Mouse (Mus musculus): Measurements from ENCODE around the gene Rcor1. TPM values are rescaled to one million over a fixed set of nuclear protein-coding genes. Genes with fewer than 3 reads are reported as not detected.
A peak's percentile ranks its signal among the peaks of the same experiment; 100 is the strongest.

The Rcor1 gene
- total RNA-seq, 1 experiment from 2014 or later = 12.4 TPM

- ATAC-seq (replicated peaks; ENCODE audit: insufficient number of reproducible peaks, low FRiP score, low TSS enrichment, poor library complexity, severe bottlenecking) = no peak
These were observed 21.1 kb upstream of the Rcor1 start for GRCm38 (mm10) chr12:111018068-111018467.

GRCm38 (mm10) chr12:111019086-111019485, 20.1 kb upstream of the Rcor1 start:
- no peak for ATAC-seq (replicated peaks; ENCODE audit: insufficient number of reproducible peaks, low FRiP score, low TSS enrichment, poor library complexity, severe bottlenecking)

- no peak for ATAC-seq (replicated peaks; ENCODE audit: insufficient number of reproducible peaks, low FRiP score, low TSS enrichment, poor library complexity, severe bottlenecking)
These were observed 18.0 kb upstream of the Rcor1 start for GRCm38 (mm10) chr12:111021138-111021537.

- no peak for ATAC-seq (replicated peaks; ENCODE audit: insufficient number of reproducible peaks, low FRiP score, low TSS enrichment, poor library complexity, severe bottlenecking)
These were observed 17.6 kb upstream of the Rcor1 start for GRCm38 (mm10) chr12:111021577-111021976.

- no peak for ATAC-seq (replicated peaks; ENCODE audit: insufficient number of reproducible peaks, low FRiP score, low TSS enrichment, poor library complexity, severe bottlenecking)
These were observed 10.7 kb upstream of the Rcor1 start for GRCm38 (mm10) chr12:111028176-111029167.

- ATAC-seq (replicated peaks; ENCODE audit: insufficient number of reproducible peaks, low FRiP score, low TSS enrichment, poor library complexity, severe bottlenecking) = no peak
These were observed 9.8 kb upstream of the Rcor1 start for GRCm38 (mm10) chr12:111029291-111029890.

- ATAC-seq (replicated peaks; ENCODE audit: insufficient number of reproducible peaks, low FRiP score, low TSS enrichment, poor library complexity, severe bottlenecking) = no peak
These were observed 6.3 kb upstream of the Rcor1 start for GRCm38 (mm10) chr12:111032839-111033238.

GRCm38 (mm10) chr12:111035182-111035824, 3.8 kb upstream of the Rcor1 start:
- ATAC-seq (replicated peaks; ENCODE audit: insufficient number of reproducible peaks, low FRiP score, low TSS enrichment, poor library complexity, severe bottlenecking) = peak; percentile 51

GRCm38 (mm10) chr12:111036198-111036775, 2.9 kb upstream of the Rcor1 start:
- no peak for ATAC-seq (replicated peaks; ENCODE audit: insufficient number of reproducible peaks, low FRiP score, low TSS enrichment, poor library complexity, severe bottlenecking)

GRCm38 (mm10) chr12:111037241-111038180, 1.6 kb upstream of the Rcor1 start:
- ATAC-seq (replicated peaks; ENCODE audit: insufficient number of reproducible peaks, low FRiP score, low TSS enrichment, poor library complexity, severe bottlenecking) = no peak

- peak; percentile 1; the same call in 1 of the 2 replicates for ATAC-seq (replicated peaks; ENCODE audit: insufficient number of reproducible peaks, low FRiP score, low TSS enrichment, poor library complexity, severe bottlenecking)
These were observed 748 bp upstream of the Rcor1 start for GRCm38 (mm10) chr12:111038231-111038975.

GRCm38 (mm10) chr12:111039771-111040530, 800 bp downstream of the Rcor1 start:
- no peak for ATAC-seq (replicated peaks; ENCODE audit: insufficient number of reproducible peaks, low FRiP score, low TSS enrichment, poor library complexity, severe bottlenecking)

GRCm38 (mm10) chr12:111040531-111040860, 1.3 kb downstream of the Rcor1 start:
- ATAC-seq (replicated peaks; ENCODE audit: insufficient number of reproducible peaks, low FRiP score, low TSS enrichment, poor library complexity, severe bottlenecking) = no peak

GRCm38 (mm10) chr12:111041196-111041595, 2.0 kb downstream of the Rcor1 start:
- no peak for ATAC-seq (replicated peaks; ENCODE audit: insufficient number of reproducible peaks, low FRiP score, low TSS enrichment, poor library complexity, severe bottlenecking)

GRCm38 (mm10) chr12:111042365-111042764, 3.2 kb downstream of the Rcor1 start:
- ATAC-seq (replicated peaks; ENCODE audit: insufficient number of reproducible peaks, low FRiP score, low TSS enrichment, poor library complexity, severe bottlenecking) = no peak

- no peak for ATAC-seq (replicated peaks; ENCODE audit: insufficient number of reproducible peaks, low FRiP score, low TSS enrichment, poor library complexity, severe bottlenecking)
These were observed 5.7 kb downstream of the Rcor1 start for GRCm38 (mm10) chr12:111044880-111045279.

GRCm38 (mm10) chr12:111046866-111047265, 7.7 kb downstream of the Rcor1 start:
- no peak for ATAC-seq (replicated peaks; ENCODE audit: insufficient number of reproducible peaks, low FRiP score, low TSS enrichment, poor library complexity, severe bottlenecking)
